Mouse (Mus musculus) layer of hippocampus, postnatal 10 days (tissue): ENCODE measurements around the gene Slc5a3. TPM values are rescaled to one million over a fixed set of nuclear protein-coding genes. Genes with fewer than 3 reads are reported as not detected.

Source experiments
- DNase-seq, 2 experiments: peaks; one replicate each; pipeline ENCODE4 v3.0.0; 2021; ENCODE audit warnings: low spot score in 2 of 2
- total RNA-seq, 2 experiments: library from RNA; stranded (reverse); gene quantifications; 2 replicates each; pipeline ENCODE4 v1.2.3; 2021

The Slc5a3 gene
- total RNA-seq, 2 experiments from 2014 or later: 15.3 to 17.8 TPM

DNA sequence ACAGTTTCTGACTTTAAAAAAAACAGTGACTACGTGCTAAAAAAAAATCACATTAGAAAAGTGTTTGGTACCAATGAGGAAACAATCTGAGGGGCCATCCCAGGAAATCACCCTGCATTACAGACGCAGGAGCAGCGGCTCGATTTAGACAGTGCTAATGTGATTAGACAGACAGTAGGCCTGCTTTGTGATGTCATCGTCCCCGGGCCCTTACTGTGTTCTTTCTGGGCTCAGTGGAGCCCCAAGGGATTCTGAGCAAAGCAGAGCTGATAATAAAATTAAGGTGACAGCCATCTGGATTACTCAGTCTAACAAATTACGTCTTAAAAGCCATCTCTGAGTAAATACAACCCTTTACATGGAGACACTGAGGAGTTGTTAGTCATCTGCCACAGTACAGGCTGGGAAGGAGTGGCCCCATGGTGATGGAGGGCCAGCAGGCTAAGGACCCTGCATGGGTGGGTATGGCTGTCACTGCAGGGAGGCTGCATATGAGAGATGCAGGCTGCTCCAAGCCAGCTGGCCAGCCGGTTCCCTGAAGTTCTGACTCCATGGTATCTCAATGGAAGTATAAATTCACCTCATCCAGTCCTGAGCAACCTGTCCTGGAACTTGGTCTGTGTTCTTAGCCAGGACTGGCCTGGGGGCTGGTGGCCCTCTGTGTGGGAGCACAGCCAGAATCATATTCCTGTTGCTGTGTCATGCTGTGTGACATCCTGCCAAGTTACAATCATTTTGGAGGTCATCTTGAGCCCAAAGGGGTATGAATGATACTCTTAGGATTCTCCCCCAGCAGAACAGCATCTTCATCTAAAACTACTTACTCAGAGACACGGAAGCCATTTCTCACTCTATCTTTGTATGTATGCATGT is 59.5 kb downstream of the Slc5a3 start:
- no peak for DNase-seq

DNA sequence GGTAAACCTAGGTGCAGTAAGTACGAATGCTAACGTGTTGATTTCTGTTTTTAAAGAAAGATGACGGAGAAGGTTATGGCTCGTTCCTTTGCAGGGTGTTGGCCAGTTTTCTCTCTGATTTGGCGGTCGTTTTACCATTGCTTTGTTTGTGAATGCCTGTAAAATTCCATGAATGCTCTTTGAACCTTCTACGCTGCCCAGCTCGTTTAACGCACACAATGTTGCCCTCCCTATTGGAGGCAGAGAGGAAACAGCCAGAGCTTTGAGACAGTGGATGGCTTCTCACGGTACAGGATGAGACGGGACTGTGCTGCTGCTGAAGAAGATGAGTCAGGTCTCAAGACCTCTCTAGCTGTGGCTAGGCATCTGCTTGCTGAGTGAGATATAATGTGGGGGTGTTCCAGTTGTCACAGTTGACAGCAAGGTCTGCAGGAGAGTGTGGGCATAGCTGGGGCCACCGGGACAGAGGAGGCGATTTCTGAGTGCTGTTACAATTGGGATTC is 60.9 kb downstream of the Slc5a3 start:
- DNase-seq: no peak

- no peak for DNase-seq
These were observed 62.9 kb downstream of the Slc5a3 start for GRCm38 (mm10) chr16:92120899-92121531.

GRCm38 (mm10) chr16:92127226-92127625 is 69.1 kb downstream of the Slc5a3 start:
- no peak for DNase-seq

DNA sequence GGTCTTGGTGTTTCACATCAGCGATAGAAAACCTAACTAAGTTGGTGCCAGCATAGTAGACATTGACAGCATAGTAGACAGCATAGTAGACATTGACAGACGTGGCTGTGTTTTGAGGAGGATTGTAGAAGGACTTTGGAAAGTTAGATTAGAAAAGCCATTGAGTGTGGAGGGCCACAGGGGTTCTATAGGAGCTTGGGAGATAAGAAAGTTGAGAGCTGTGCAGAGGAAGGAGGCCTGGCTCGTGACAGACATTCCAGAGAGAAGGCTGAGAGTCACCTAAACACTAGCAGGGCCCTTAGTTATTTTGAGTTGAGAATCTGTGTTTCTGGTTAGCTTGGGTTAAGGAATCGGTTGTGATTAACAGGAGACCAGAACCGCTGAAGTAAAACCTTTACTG is 69.5 kb downstream of the Slc5a3 start:
- no peak for DNase-seq

DNA sequence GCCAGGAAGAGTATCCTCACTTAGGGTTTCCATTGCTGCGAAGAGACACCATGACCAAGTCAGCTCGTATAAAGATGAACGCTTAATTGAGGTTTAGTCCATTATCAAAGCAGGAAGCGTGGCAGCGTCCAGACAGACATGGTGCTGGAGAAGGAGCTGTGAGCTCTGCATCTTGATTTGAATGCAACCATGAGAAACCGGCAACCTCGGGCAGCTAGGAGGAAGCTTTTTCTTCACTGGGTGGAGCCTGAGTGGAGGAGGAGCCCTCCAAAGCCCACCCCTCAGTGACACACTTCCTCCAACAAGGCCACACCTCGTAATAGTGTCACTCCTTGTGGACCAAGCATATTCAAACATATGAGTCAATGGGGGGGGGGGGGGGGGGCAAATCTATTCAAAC is 71.7 kb downstream of the Slc5a3 start:
- DNase-seq: no peak

DNA sequence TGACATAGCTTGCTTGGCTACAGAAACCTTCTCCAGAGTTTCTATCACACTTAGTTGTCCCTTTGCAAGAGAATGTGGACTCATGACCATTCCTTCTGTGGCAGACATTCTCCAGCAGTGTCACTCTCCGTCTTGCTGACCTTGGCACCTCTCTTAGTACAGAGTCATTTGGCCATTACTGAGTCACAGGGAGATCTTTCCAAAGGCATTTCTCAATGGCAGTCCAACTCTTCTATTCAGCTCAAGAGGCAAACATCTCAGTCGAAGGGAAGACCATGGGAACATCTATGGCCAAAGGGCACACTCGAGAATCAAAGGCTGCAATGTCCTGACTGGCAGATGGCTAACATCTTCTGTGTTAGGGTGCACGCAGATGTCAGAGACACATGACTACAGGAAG is 74.4 kb downstream of the Slc5a3 start:
- no peak for DNase-seq

- no peak for DNase-seq
These were observed 76.1 kb downstream of the Slc5a3 start for GRCm38 (mm10) chr16:92134148-92134764.

- no peak for DNase-seq
These were observed 78.2 kb downstream of the Slc5a3 start for GRCm38 (mm10) chr16:92136275-92136674.

Other genes with a start within 250 kb of the Slc5a3 start
- 10 to 100 TPM; 57.9 to 66.2 TPM for gene Mrps6, start 52 bp upstream of the Slc5a3 start, total RNA-seq
- gene Gm49711, start within 50 bp of the Slc5a3 start, total RNA-seq: under 1 TPM in 1 of 2 experiments, not detected in 1; 0.31 TPM
- 1 to 10 TPM in 1 of 2 experiments, not detected in 1; 2.7 TPM for gene Kcne2, start 234.1 kb downstream of the Slc5a3 start, total RNA-seq
- 10 to 100 TPM; 20.4 to 22.9 TPM for gene Smim11, start 243.0 kb downstream of the Slc5a3 start, total RNA-seq